Mouse (Mus musculus) urinary bladder, adult 2 months (tissue): ENCODE results near the gene Arnt2. TPM values are rescaled to one million over a fixed set of nuclear protein-coding genes. Genes with fewer than 3 reads are reported as not detected.

Experiments
- DNase-seq: peaks from one replicate; pipeline ENCODE4 v3.0.0; 2022; ENCODE audit warnings: low spot score
- polyA plus RNA-seq: library from polyadenylated mRNA; depleted of rRNA; stranded (reverse); fragments of >200 nt; gene quantifications from 2 replicates; pipeline ENCODE4 v1.2.3, GENCODE M21; 2012; rRNA removed

Arnt2 gene
- polyA plus RNA-seq, 1 experiment: 0.63 TPM

DNA sequence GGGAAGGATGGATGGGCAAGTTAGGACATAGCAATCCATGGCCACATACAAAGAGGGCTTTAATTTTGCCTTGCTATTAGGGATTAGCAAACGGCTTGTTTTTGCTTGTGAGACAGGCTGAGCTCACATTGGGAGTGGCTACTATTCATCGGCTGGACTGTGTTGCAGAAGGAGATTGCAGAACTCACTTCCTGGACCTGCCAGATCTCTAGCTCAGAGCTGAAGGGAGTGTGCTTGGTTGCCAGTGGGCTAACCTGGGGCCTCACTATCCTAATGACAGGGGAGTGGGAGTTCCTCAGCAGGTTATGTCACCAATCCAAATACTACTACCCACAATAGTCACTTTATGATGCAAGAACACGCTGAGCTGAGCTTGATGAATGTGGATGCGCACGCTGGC, 163.1 kb downstream of the Arnt2 start:
- DNase-seq: no peak

DNA sequence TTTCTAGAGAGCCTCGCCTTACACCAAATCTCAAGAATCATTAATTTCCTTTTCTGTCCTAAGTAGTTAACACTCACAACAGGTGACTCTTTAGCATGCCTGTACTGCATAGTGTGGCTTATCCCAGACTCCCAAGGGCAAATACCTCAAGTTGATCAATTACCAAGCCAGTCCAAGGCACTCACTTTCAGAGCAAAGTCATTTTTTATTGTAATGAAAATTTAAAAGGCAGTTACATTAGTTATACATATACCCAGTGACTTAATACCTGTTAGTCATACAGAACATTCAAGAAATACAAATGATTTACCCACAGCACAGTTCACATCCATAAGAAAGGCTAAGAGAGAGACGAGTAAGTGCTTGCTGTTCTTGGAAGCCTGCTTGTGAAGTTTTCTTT, 163.9 kb downstream of the Arnt2 start:
- no peak for DNase-seq

DNA sequence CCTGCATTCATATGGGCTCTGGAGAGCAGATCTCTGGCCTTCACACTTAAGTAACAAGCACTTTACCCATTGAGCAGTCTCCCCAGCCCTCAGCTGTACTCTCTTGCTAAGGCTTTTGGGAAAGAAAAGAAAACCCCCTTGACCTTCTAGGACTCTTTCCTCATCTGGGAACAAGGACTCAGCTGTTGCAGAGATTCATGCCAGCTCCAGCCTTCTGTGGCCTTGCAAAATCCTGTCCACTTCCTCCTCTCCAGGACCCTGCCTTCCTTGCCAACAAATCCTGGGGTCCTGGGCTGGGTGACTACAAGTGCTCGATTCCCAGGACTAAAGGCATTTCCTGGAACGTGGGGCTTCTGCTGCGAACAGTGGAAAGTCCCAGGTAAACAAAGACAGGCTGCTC, 169.6 kb downstream of the Arnt2 start:
- DNase-seq: no peak

DNA sequence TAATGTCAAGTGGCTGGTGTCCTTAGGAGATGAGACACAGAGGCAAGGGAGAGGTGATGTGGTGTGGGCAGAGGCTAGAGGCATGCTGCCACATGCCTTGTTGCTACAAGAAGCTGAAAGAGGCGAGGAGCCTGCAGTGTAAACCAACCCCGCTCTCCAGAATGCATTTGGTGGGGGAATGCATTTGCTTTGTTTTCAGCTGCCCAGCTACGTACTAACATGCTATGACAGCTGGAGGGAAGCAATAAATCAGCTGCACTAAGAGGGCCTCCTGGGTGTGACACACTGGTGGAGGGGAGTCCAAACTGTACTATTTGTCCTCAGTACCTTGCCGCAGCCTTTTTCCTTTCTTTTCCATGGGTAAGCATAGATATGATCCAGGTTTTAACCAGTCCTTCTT, 172.3 kb downstream of the Arnt2 start:
- DNase-seq: no peak

DNA sequence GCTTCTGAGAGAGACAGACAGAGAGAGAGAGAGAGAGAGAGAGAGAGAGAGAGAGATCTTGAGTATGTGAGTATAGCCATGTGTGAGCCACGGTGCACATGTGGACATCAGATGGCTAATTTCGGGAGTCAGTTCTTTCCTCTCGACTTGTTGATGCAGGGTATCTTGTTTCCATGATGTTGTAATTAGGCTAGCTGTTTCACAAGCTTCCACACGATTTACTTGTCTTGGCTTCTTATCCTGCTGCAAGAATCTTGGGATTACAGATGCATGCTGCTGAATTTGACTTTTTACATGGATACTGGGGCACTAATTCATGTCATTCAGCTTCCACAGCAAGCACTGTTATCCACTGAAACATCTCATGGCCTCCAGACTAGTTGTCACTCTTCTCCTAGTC, 178.6 kb downstream of the Arnt2 start:
- no peak for DNase-seq

DNA sequence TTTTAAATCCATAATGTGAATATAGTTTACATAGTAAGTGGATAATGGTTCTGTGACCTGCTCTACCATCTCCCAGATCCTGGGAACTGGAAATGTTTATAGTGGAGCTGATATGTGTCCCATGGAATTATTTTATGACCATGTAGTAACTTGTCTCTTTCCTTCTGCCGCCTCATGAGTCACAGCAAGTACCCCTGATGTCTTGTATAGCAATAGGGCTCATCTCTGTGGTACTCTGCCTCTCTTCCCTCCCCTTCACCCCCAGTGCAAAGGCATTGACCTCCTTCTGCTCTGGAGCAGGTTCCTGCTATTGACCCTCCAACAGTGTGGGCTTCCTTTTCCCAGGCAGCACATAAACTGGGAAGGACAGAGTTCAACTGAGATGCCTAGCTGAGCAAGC, 182.3 kb downstream of the Arnt2 start:
- DNase-seq: no peak

DNA sequence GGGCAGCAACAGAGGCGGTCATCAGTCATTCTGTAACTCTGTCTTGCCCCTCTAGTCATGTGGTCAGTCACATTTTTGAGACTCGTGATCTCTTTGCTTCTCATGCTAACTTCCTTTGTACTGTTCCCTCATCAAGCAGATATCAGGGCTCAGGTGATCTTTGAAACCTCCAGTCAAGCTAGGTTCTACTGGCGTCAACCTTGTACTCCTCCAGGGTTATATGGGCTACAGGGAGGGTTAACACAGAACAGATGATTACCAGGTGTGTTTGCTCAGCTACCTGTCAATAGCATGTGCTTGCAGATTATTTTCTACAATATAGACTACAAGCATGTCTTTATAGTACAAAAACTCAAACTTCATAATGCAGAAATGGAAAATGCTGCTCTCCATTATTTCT, 183.1 kb downstream of the Arnt2 start:
- DNase-seq: no peak

DNA sequence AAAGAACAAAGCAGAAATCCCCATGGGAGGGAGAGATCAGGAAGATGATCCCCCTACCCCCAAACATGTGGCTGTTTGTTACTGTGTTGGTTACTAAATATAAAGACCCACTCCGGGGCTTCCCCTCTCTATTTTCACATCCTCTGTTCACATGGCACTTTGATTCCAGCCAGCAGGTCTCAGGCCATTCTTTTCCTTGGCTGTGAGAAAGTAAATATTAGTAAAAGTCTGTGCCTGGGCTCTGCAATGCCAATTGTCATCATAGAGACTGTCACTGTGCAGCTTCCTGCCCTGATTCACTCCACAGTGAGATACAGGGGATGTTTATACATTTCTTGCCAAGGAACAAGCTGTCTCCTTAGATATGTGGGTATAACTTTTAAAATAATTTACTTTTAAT, 197.9 kb downstream of the Arnt2 start:
- no peak for DNase-seq

DNA sequence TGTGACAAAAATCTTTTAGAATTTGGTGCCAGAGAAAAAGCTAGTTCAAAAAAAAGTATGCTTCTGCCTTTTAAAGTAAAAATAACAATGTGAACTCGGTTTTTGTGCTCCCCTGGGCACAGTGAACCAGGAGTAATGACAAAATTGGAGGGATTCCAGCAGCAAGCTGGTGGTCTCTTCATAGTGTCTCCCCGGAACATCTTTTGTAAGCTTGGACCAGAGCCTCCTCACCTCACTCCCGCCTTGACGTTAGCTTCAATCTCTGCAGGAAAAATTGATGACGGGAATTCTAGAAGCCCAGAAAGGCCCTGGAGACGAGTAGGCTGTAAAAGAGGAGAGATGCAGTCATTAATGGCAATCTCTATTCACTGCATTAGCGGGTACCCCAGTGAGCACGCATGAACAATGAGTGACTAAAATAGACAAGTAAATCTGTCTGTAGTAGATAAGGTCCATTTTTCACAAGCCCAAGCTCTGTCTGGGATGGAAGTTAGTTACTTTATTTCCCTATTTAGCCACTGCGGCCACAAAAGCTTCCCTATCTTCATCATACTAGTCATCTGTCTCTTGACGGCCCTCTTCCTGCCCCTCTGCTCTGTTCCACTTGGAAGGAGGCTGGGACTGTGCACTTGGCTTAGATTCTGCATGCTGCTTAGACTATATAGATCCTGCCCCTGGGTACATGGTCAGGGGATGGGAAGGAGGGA, 199.2 kb downstream of the Arnt2 start:
- no peak for DNase-seq

DNA sequence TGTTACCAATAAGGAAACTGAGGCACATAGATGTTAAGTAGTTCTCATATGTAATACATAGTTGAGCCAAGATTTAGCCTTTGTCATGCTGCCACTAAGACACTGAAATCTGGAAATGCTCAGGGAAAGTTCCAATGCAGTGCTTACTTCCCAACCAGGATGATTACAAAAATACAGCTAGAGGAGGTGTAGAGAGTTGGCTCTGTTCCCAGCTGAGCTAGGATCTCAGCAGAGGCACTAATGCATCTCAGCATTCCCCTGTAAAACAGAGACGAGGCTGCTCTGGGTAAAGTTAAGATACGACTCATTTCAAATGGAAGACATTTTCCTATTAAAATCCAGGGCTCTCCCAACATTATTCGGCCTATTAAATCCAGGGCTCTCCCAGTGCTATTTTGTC, 206.0 kb downstream of the Arnt2 start:
- no peak for DNase-seq

DNA sequence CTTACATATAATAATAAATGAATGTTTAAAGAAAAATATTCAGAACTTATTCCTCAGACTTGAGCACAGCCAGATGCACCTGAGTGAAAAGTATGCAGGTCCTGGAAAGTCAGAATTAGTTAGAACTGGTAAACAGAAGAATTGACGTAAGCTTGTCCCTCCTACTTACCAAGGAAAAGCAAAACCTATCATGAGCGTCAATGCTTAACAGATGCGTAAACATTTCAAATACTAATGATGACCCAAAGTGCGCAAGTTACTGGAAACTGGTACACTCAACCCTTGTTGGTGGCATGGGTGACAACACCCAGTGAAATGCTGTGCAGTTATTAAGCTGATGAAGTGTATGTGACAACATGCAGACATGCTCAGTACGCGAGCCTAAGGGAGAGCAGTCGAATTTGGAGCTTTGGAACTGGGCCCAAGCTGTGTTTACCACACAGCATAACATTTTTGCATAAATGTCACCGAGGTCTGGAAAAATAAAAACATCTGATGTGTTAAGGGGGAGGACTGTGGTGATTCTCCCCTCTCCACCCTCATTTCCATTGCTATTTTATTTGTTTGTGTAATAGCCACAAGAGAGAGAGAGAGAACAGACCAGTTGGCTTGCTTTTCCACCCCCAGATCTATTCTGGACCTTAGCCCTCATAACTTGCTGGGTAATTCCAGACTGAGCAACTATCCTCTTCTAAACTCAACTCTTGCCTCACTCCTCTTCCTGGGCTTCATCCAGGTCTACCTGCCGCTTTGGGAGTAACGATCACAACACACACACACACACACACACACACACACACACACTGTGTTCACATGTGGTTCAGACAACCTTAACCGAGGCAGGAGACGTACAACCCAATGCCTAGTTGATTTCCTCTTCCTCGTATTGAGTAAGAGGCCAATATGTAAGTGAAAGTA, 208.6 kb downstream of the Arnt2 start:
- DNase-seq: no peak

DNA sequence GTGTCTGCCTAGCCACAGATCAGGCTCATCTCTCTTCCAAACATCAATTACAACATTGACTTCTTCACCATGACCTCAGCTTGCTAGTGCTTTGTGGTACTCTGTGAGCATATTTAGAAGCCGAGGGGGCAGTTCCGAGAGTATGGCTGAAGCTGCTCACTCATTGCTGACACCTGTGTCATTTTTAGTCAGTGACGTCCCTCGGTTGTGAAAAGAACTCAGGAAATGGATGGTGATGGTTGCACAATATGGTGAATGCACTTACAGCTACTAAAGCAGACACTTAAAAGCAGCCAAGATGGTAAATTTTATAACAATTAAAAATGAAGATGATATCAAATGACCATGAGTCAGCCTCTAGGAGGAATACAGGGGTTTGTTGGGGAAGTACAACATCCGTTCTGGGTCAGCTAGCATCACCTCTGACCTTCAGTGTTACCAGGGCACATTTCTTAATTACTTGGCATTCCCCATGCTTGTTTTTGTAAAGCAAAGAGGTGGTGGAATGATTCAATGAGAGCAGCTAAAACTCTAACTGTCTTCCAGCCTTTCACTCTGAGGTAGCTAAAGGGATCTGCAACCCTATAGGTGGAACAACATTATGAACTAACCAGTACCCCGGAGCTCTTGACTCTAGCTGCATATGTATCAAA, 212.6 kb downstream of the Arnt2 start:
- no peak for DNase-seq

Other genes starting within 250 kb of the Arnt2 start
- 0.66 and 0.83 TPM in 2 replicates for gene Gm2115, start 118.8 kb upstream of the Arnt2 start, polyA plus RNA-seq
- 28.7 and 36.3 TPM in 2 replicates for gene Fah, start 196.5 kb upstream of the Arnt2 start, polyA plus RNA-seq